Mouse (Mus musculus) heart, postnatal 4 days (tissue): Measurements from ENCODE around the gene Dlst. TPM values are rescaled to one million over a fixed set of nuclear protein-coding genes. Genes with fewer than 3 reads are reported as not detected.

Source experiments
- DNase-seq: peaks from one replicate; pipeline ENCODE4 v3.0.0; 2021
- total RNA-seq, 2 experiments: library from RNA; stranded (reverse); gene quantifications; 2 replicates each; pipeline ENCODE4 v1.2.3; 2021

Dlst gene
- total RNA-seq, 2 experiments from 2014 or later: 538 to 559 TPM

- DNase-seq: no peak
Observed at GRCm38 (mm10) chr12:85182898-85183297, 72.3 kb downstream of the Dlst start.

GRCm38 (mm10) chr12:85184118-85184517, 73.5 kb downstream of the Dlst start:
- DNase-seq: no peak

Other genes starting within 250 kb of the Dlst start
- gene Ltbp2, start 234.3 kb upstream of the Dlst start, total RNA-seq: 1 to 10 TPM; 7.6 to 8.9 TPM
- gene Fcf1, start 139.9 kb upstream of the Dlst start, total RNA-seq: 10 to 100 TPM; 47.9 to 49.5 TPM
- 10 to 100 TPM; 38.5 to 40.1 TPM for gene Arel1, start 139.9 kb upstream of the Dlst start, total RNA-seq
- gene Ylpm1, start 114.5 kb upstream of the Dlst start, total RNA-seq: 10 to 100 TPM; 39.4 to 45.2 TPM
- gene Prox2, start 74 bp upstream of the Dlst start, total RNA-seq: 1 to 10 TPM; 2.3 to 2.6 TPM
- gene Rps6kl1, start 40.4 kb downstream of the Dlst start, total RNA-seq: 1 to 10 TPM; 2.3 to 3.0 TPM
- gene Pgf, start 67.0 kb downstream of the Dlst start, total RNA-seq: 1 to 10 TPM; 3.7 to 4.9 TPM
- 10 to 100 TPM; 55.0 to 55.9 TPM for gene Eif2b2, start 108.6 kb downstream of the Dlst start, total RNA-seq
- gene Mlh3, start 159.8 kb downstream of the Dlst start, total RNA-seq: 1 to 10 TPM; 6.9 to 8.7 TPM
- 10 to 100 TPM; 20.9 to 24.0 TPM for gene Acyp1, start 177.6 kb downstream of the Dlst start, total RNA-seq
- 1 to 10 TPM in 1 of 2 experiments, under 1 TPM in 1; 0.98 to 1.2 TPM for gene Zc2hc1c, start 177.8 kb downstream of the Dlst start, total RNA-seq
- 10 to 100 TPM; 68.4 to 73.6 TPM for gene Nek9, start 228.5 kb downstream of the Dlst start, total RNA-seq